In genomic region chr5:139053176-139053575, GRCm38 (mm10) we compare ENCODE assay signal across 32 mouse cellular contexts. TPM values are rescaled to one million over a fixed set of nuclear protein-coding genes. Genes with fewer than 3 reads are reported as not detected.
DNase-seq lines count a peak whose midpoint lies in the region; ATAC-seq and TF ChIP-seq lines count a peak whose summit lies in the region.
"Had no signal": no experiment of that assay in that cellular context is flagged by ENCODE, and none has a peak within 500 bp of the region (broad histone marks: within the 10 kb centered on the region; RNA-seq: fewer than 3 reads in every experiment).

No protein-coding gene starts in this region.

- 0 out of 2 replicates have a peak, but pooled peaks have one; percentile 21 for TF ChIP-seq EP300 in lung, postnatal 0 days (IDR thresholded peaks at IDR 0.05)

- intact Hi-C loops in left cerebral cortex, postnatal 36 days (cut with DNase I): no loop called here

- H3K4me3 ChIP-seq in lung, postnatal 0 days (ENCODE audit: low read depth, low read length): no peak overlapping the region
- H3K4me3 ChIP-seq in forebrain, embryonic 10.5 days: no peak overlapping the region
- H3K4me3 ChIP-seq: embryonic facial prominence, embryonic 13.5 days; erythroblast, embryonic 14.5 days; forebrain, embryonic 13.5 days; heart, adult 2 months; heart, embryonic 12.5 days; limb, embryonic 13.5 days; liver, embryonic 12.5 days; midbrain, embryonic 13.5 days; stomach, embryonic 15.5 days had no signal

- TF ChIP-seq CTCF in lung, postnatal 0 days (IDR thresholded peaks at IDR 0.05): no peak

- no peaks in the 10 kb centered on the region for H3K4me1 ChIP-seq in lung, postnatal 0 days (ENCODE audit: insufficient read depth, low read depth, low read length)
- peaks cover 13% of the 10 kb centered on the region for H3K4me1 ChIP-seq in forebrain, embryonic 10.5 days
- H3K4me1 ChIP-seq: embryonic facial prominence, embryonic 13.5 days; liver, embryonic 12.5 days; stomach, embryonic 15.5 days had no signal

- no peaks in the 10 kb centered on the region for H3K9me3 ChIP-seq in lung, postnatal 0 days (ENCODE audit: low read length)
- no peaks in the 10 kb centered on the region for H3K9me3 ChIP-seq in forebrain, embryonic 10.5 days
- H3K9me3 ChIP-seq: embryonic facial prominence, embryonic 13.5 days; forebrain, embryonic 13.5 days; heart, embryonic 12.5 days; limb, embryonic 13.5 days; liver, embryonic 12.5 days; midbrain, embryonic 13.5 days; stomach, embryonic 15.5 days had no signal

- WGBS in lung, postnatal 0 days: 60% methylated on average over 10 of the region's 10 CpGs
- WGBS in forebrain, embryonic 10.5 days: 87% methylated on average over 10 of the region's 10 CpGs

- no peaks in the 10 kb centered on the region for H3K27me3 ChIP-seq in lung, postnatal 0 days (replicated peaks; ENCODE audit: insufficient read depth, low read length)
- H3K27me3 ChIP-seq in forebrain, embryonic 10.5 days (ENCODE audit: poor library complexity, severe bottlenecking): no peaks in the 10 kb centered on the region
- H3K27me3 ChIP-seq: embryonic facial prominence, embryonic 13.5 days; forebrain, embryonic 13.5 days; heart, embryonic 12.5 days; midbrain, embryonic 13.5 days; stomach, embryonic 15.5 days had no signal

- H3K4me2 ChIP-seq in lung, postnatal 0 days (replicated peaks; ENCODE audit: low read depth, low read length): no peak overlapping the region
- H3K4me2 ChIP-seq: embryonic facial prominence, embryonic 13.5 days; forebrain, embryonic 13.5 days; heart, embryonic 12.5 days; hindbrain, embryonic 14.5 days; limb, embryonic 13.5 days; liver, embryonic 12.5 days; lung, embryonic 14.5 days; midbrain, embryonic 13.5 days; stomach, embryonic 15.5 days had no signal

- H3K36me3 ChIP-seq in lung, postnatal 0 days (ENCODE audit: insufficient read depth, low read length): no peaks in the 10 kb centered on the region
- no peaks in the 10 kb centered on the region for H3K36me3 ChIP-seq in forebrain, embryonic 10.5 days (replicated peaks)
- H3K36me3 ChIP-seq: heart, embryonic 12.5 days; limb, embryonic 13.5 days; liver, embryonic 12.5 days; stomach, embryonic 15.5 days had no signal

- no peak overlapping the region for H3K9ac ChIP-seq in lung, postnatal 0 days (replicated peaks; ENCODE audit: low read depth)
- H3K9ac ChIP-seq: embryonic facial prominence, embryonic 13.5 days; forebrain, embryonic 13.5 days; heart, embryonic 12.5 days; hindbrain, embryonic 14.5 days; limb, embryonic 13.5 days; liver, embryonic 12.5 days; lung, embryonic 14.5 days; midbrain, embryonic 13.5 days; stomach, embryonic 15.5 days had no signal

- H3K27ac ChIP-seq in lung, postnatal 0 days (ENCODE audit: low read length): no peak overlapping the region
- H3K27ac ChIP-seq in forebrain, embryonic 10.5 days: no peak overlapping the region
- H3K27ac ChIP-seq: embryonic facial prominence, embryonic 13.5 days; forebrain, embryonic 13.5 days; heart, adult 2 months; hindbrain, embryonic 14.5 days; kidney, postnatal 0 days; limb, embryonic 13.5 days; liver, embryonic 12.5 days; midbrain, embryonic 13.5 days; stomach, embryonic 15.5 days had no signal

- ATAC-seq in lung, postnatal 0 days: peak; percentile 90
- ATAC-seq: CD4-positive, CD25-positive, alpha-beta regulatory T cell, adult 4 months; forebrain, embryonic 13.5 days; liver, embryonic 12.5 days; midbrain, embryonic 13.5 days had no signal

- DNase-seq in 416B (ENCODE audit: low read depth): peak; percentile 13
- peak; percentile 81 for DNase-seq in gonadal fat pad, adult 2 months (ENCODE audit: low read depth)
- peak; percentile 70 for DNase-seq in lung, postnatal 0 days (ENCODE audit: low spot score)
- peak; percentile 49 to 77 for DNase-seq in lung, postnatal 4 days
- DNase-seq in left cerebral cortex, postnatal 36 days (ENCODE audit: low spot score in 2 of 2): no peak
- no peak for DNase-seq in frontal cortex, adult 2 months (ENCODE audit: extremely low spot score in 1 of 2, low spot score in 1 of 2)
- DNase-seq in forebrain, embryonic 10.5 days (ENCODE audit: extremely low spot score, low spot score): no peak
- no peak for DNase-seq in gastrocnemius, postnatal 25 days
- DNase-seq: adrenal gland, postnatal 25 days; cerebellum, adult 11-12 months; cerebellum, postnatal 10 days; gastrocnemius, postnatal 14 days; heart, adult 2 months; heart, postnatal 4 days; kidney, adult 11 months; kidney, postnatal 4 days; lung, embryonic 14.5 days; right cerebral cortex, postnatal 25 days; thymus, postnatal 25 days had no signal

RNA-seq across cellular contexts. Expression of gene Pdgfa, which starts 56.0 kb away (rescaled TPM):
- polyA plus RNA-seq in gonadal fat pad, adult 2 months (2012; rRNA removed): 14.6 and 23.9 TPM in 2 replicates
- polyA plus RNA-seq in lung, postnatal 0 days (2015; fragmentation: Nextera tagmentation; extraction: Ambion mirVana): 108 and 114 TPM in 2 replicates
- 10 to 100 TPM; 49.1 to 58.9 TPM for total RNA-seq in left cerebral cortex, postnatal 36 days (2021)
- 34.6 and 43.0 TPM in 2 replicates for polyA plus RNA-seq in frontal cortex, adult 2 months (2012; rRNA removed)
- polyA plus RNA-seq in forebrain, embryonic 10.5 days (2016; fragmentation: Nextera tagmentation; extraction: Ambion mirVana): 12.3 and 14.3 TPM in 2 replicates
- 10 to 100 TPM; 22.2 to 22.3 TPM for total RNA-seq in gastrocnemius, postnatal 25 days (2021)
- total RNA-seq: megakaryocyte-erythroid progenitor cell, adult 5-6 weeks; neutrophil, adult 5-6 weeks had no signal
- polyA plus RNA-seq: CD4-positive, CD25-positive, alpha-beta regulatory T cell, adult 4 months had no signal

Comparison
In these comparisons a context has a peak if more than half of its experiments do, and no peak if none do; other contexts are left out.
1. DNase-seq: peak in 416B (single experiment), gonadal fat pad, adult 2 months (single experiment), lung, postnatal 0 days (single experiment) and lung, postnatal 4 days (2 of 2); none in left cerebral cortex, postnatal 36 days (0 of 2), frontal cortex, adult 2 months (0 of 2), forebrain, embryonic 10.5 days (single experiment) and gastrocnemius, postnatal 25 days (single experiment).